Mouse (Mus musculus) 416B (cell line): ENCODE data around the gene Pdpr.
A peak's percentile ranks its signal among the peaks of the same experiment; 100 is the strongest.
"Not testable (repeated sequence)": the region's sequence is repeated elsewhere in the genome, so short reads cannot be mapped to it uniquely, and the experiment has no call there.

ENCODE experiments used
- DNase-seq: peaks from one replicate; pipeline ENCODE4 v3.0.0; 2011; ENCODE audit warnings: low read depth

The Pdpr gene

GRCm38 (mm10) chr8:111091706-111092105, 2.7 kb upstream of the Pdpr start:
- no peak for DNase-seq

- not testable (repeated sequence) for DNase-seq
Observed at GRCm38 (mm10) chr8:111092326-111092725, 2.1 kb upstream of the Pdpr start, which contains the start of gene Clec18a. Gene Clec18a, minus strand, starts transcription at chr8:111092426.

GRCm38 (mm10) chr8:111094719-111095302, 381 bp downstream of the Pdpr start:
- DNase-seq = not testable (repeated sequence)

- DNase-seq = no peak
Observed at GRCm38 (mm10) chr8:111114891-111115290, 20.5 kb downstream of the Pdpr start.

GRCm38 (mm10) chr8:111119481-111119880, 25.1 kb downstream of the Pdpr start:
- no peak for DNase-seq

- no peak for DNase-seq
Observed at GRCm38 (mm10) chr8:111130756-111131155, 36.3 kb downstream of the Pdpr start.

GRCm38 (mm10) chr8:111142521-111142920, 48.1 kb downstream of the Pdpr start:
- no peak for DNase-seq

GRCm38 (mm10) chr8:111144901-111145459, 50.5 kb downstream of the Pdpr start:
- peak; percentile 7 for DNase-seq

- DNase-seq = peak; percentile 83
Observed at GRCm38 (mm10) chr8:111145460-111146012, 51.1 kb downstream of the Pdpr start.

- no peak for DNase-seq
Observed at GRCm38 (mm10) chr8:111155721-111156436, 61.4 kb downstream of the Pdpr start.

- no peak for DNase-seq
Observed at GRCm38 (mm10) chr8:111157617-111158016, 63.2 kb downstream of the Pdpr start.

- no peak for DNase-seq
Observed at GRCm38 (mm10) chr8:111171661-111172060, 77.2 kb downstream of the Pdpr start.

- DNase-seq = no peak
Observed at GRCm38 (mm10) chr8:111185472-111185947, 91.1 kb downstream of the Pdpr start.
